Mouse (Mus musculus) bone marrow, adult 2 months (tissue): ENCODE data around the gene Fkbp2.

Experiments
- CTCF ChIP-seq: fragments of 200-500 bp; IDR thresholded peaks from 2 replicates; pipeline ENCODE4 v1.5.1; 2011; ENCODE audit warnings: low read length, control low read depth; ENCODE audit not compliant: control insufficient read depth, insufficient read depth
- POLR2A ChIP-seq: fragments of 200-500 bp; IDR thresholded peaks from 2 replicates; pipeline ENCODE4 v1.6.1; 2011; ENCODE audit warnings: low read depth, mild to moderate bottlenecking, control low read depth, low read length, borderline replicate concordance; ENCODE audit not compliant: control insufficient read depth

- TF ChIP-seq CTCF: no peak
- no peak for TF ChIP-seq POLR2A
Measured at GRCm38 (mm10) chr19:6932018-6932417, 48.3 kb downstream of the Fkbp2 start.
